Mouse (Mus musculus) midbrain, postnatal 0 days (tissue): Measurements from ENCODE around the gene Sfxn3. TPM values are rescaled to one million over a fixed set of nuclear protein-coding genes. Genes with fewer than 3 reads are reported as not detected.
A peak's percentile ranks its signal among the peaks of the same experiment; 100 is the strongest.

Experiments used
- ATAC-seq: fragments of 200-750 bp; cut with Nextera tagmentation; 2 replicates; pipeline ENCODE4 v1.8.0; 2017; ENCODE audit warnings: moderate number of reproducible peaks, mild to moderate bottlenecking, moderate TSS enrichment, moderate library complexity; ENCODE audit not compliant: low FRiP score
- DNase-seq: peaks from one replicate; pipeline ENCODE4 v3.0.0-alpha.2; 2015; ENCODE audit warnings: low spot score
- H3K27ac ChIP-seq: fragments of 300-500 bp; sonication (generic); 2 replicates; pipeline ENCODE4 v1.5.1; 2014; ENCODE audit warnings: low read depth, mild to moderate bottlenecking, low read length, mixed read lengths
- H3K27me3 ChIP-seq: fragments of 300-500 bp; sonication (generic); 2 replicates; pipeline ENCODE4 v1.6.1; 2014; ENCODE audit warnings: low read length, control low read depth, mixed read lengths; ENCODE audit not compliant: insufficient read depth
- H3K36me3 ChIP-seq: fragments of 300-500 bp; sonication (generic); 2 replicates; pipeline ENCODE4 v1.6.1; 2014; ENCODE audit warnings: low read length, control low read depth, mixed read lengths; ENCODE audit not compliant: insufficient read depth
- H3K4me1 ChIP-seq: fragments of 300-500 bp; sonication (generic); 2 replicates; pipeline ENCODE4 v1.6.1; 2014; ENCODE audit warnings: mild to moderate bottlenecking, control low read depth, antibody characterized with exemption, low read length, mixed read lengths; ENCODE audit not compliant: insufficient read depth
- H3K4me2 ChIP-seq: fragments of 300-500 bp; sonication (generic); 2 replicates; pipeline ENCODE4 v1.6.1; 2014; ENCODE audit warnings: low read depth, mild to moderate bottlenecking, low read length, mixed read lengths; ENCODE audit not compliant: poor library complexity, severe bottlenecking
- H3K4me3 ChIP-seq: fragments of 300-500 bp; sonication (generic); 2 replicates; pipeline ENCODE4 v1.5.1; 2014; ENCODE audit warnings: low read depth, mild to moderate bottlenecking, low read length, moderate library complexity
- H3K9ac ChIP-seq: fragments of 300-500 bp; sonication (generic); replicated peaks from 2 replicates; pipeline ENCODE4 v1.6.1; 2014; ENCODE audit warnings: mild to moderate bottlenecking, low read length, moderate library complexity, mixed read lengths; ENCODE audit not compliant: poor library complexity, severe bottlenecking
- H3K9me3 ChIP-seq: fragments of 300-500 bp; sonication (generic); 2 replicates; pipeline ENCODE4 v1.6.1; 2016; ENCODE audit warnings: low read length, control low read depth
- CTCF ChIP-seq: IDR thresholded peaks from 2 replicates; pipeline ENCODE4 v1.5.1; 2016; ENCODE audit warnings: antibody characterized with exemption, mild to moderate bottlenecking
- WGBS: fragments of 180-500 bp; shearing (Covaris S2); extraction: QIAGEN DNeasy Blood & Tissue Kit; methylation state at CpG from one replicate; pipeline ENCODE4 v1.1.7; 2014; 5-methylcytosine and 5-hydroxymethylcytosine counted together
- polyA plus RNA-seq: library from polyadenylated mRNA; unstranded; fragments of >200 nt; fragmentation: Nextera tagmentation; extraction: Ambion mirVana; gene quantifications from 2 replicates; pipeline ENCODE4 v1.2.1, GENCODE M21; 2015
- total RNA-seq: library from RNA; depleted of rRNA; stranded (reverse); fragments of >200 nt; gene quantifications from 2 replicates; pipeline ENCODE4 v1.2.3, GENCODE M21; 2014

Gene Sfxn3
- total and polyA plus RNA-seq, 2 experiments from 2014 or later = 85.8 to 102 TPM

DNA sequence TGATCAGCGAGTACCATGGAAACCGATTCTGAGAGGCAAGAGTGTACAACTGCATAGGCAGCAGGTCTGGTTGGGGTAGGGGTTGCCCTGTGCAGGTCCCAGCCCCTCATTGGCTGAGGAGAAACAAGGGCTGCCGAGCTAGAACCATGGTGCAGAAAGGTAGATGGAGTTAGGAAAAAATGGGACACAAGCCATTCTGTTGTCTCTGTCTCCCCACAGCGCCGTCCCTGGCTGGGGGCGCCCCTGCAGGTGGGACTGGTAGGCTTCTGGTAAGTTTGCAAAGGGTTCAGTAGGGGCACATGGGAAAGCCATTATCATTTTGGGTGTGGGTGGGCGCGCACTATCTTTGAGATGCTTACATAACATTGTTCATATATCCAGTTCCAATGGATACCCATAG is 6.1 kb downstream of the Sfxn3 start:
- no peak overlapping the region for H3K4me2 ChIP-seq
- no peaks in the 10 kb centered on the region for H3K9me3 ChIP-seq
- H3K36me3 ChIP-seq = peaks cover 51% of the 10 kb centered on the region
- 0 out of 2 replicates have a peak, but pooled peaks have one; percentile 9 for TF ChIP-seq CTCF
- H3K9ac ChIP-seq = no peak overlapping the region
- WGBS = 88% methylated on average over 8 of the region's 8 CpGs
- DNase-seq = no peak
- H3K27me3 ChIP-seq = no peaks in the 10 kb centered on the region
- H3K4me3 ChIP-seq = no peak overlapping the region
- ATAC-seq = no peak
- no peak overlapping the region for H3K27ac ChIP-seq
- peaks cover 9% of the 10 kb centered on the region; the same call in 1 of the 2 replicates for H3K4me1 ChIP-seq

DNA sequence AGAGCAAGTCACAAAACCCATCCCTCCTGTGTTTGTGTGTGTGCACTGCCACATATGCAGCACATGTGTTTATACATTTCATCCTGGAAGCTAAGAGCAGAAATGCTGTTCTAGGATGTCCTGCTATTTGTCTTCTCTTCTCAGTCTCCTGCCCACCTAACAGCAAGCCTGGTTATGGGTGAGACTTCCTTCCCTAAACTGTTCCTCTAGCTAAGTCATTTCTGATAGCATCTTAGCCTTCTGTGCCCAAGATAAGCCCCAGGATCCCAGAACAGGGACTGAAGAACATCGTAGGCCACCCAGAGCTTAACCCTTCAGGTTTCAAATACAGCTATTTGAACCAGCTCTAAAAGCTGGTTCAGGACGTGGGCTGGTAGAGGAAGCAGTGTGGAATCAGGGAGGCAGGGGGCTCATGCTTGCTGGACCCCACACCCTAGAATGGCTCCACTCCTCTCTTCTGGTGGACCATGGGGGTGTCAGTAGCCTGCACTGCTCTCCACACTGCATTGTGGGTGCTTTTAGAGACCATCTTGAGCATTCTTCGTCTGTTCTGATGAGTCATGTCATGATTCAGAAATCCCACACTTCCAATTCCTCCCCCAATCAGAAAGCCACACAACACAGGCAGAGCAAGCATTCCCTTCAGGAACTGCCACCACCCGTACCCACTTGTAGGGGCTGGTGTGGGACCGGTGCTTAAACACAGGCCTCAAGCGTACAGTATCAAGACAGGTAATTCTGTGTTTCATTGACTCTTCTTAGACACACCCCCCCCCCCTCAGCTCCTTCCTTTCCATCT is 7.8 kb downstream of the Sfxn3 start:
- Histone ChIP-seq H3K4me2 (no peak overlapping the region), H3K27ac (no peak overlapping the region), H3K36me3 (peaks cover 44% of the 10 kb centered on the region), H3K27me3 (no peaks in the 10 kb centered on the region), H3K4me1 (peaks cover 12% of the 10 kb centered on the region; the same call in 1 of the 2 replicates), H3K4me3 (no peak overlapping the region), H3K9ac (no peak overlapping the region), H3K9me3 (no peaks in the 10 kb centered on the region)
- no peak for TF ChIP-seq CTCF
- DNase-seq = no peak
- no peak for ATAC-seq
- 84% methylated on average over 6 of the region's 6 CpGs for WGBS

DNA sequence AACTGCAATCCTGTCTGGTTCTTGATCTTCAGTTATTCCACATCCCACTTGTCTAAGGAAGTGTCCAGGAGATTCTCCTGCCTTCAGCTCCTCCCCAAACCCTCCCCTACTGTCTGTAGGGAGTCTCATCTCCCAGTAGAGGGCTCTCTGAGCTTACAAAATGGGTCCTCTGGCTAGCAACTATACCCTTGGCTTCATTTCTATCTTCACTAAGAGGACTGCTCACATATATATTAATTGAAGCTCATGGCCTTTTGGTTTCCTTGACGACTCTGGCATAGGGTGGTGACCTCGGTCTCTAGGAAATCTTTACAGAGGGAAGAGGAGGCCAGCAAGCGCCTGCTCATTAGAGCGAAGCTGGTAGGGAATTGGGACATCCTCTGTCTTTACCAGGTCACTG is 9.1 kb downstream of the Sfxn3 start:
- Histone ChIP-seq H3K4me2 (no peak overlapping the region), H3K27me3 (no peaks in the 10 kb centered on the region), H3K36me3 (peaks cover 34% of the 10 kb centered on the region), H3K9ac (no peak overlapping the region), H3K4me3 (no peak overlapping the region), H3K9me3 (no peaks in the 10 kb centered on the region), H3K27ac (peak overlapping the region; percentile 91; the same call in 1 of the 2 replicates), H3K4me1 (peaks cover 12% of the 10 kb centered on the region; the same call in 1 of the 2 replicates)
- 37% methylated on average over 4 of the region's 4 CpGs for WGBS
- peak; percentile 79 for TF ChIP-seq CTCF
- DNase-seq (peak; percentile 78), ATAC-seq (no peak)

DNA sequence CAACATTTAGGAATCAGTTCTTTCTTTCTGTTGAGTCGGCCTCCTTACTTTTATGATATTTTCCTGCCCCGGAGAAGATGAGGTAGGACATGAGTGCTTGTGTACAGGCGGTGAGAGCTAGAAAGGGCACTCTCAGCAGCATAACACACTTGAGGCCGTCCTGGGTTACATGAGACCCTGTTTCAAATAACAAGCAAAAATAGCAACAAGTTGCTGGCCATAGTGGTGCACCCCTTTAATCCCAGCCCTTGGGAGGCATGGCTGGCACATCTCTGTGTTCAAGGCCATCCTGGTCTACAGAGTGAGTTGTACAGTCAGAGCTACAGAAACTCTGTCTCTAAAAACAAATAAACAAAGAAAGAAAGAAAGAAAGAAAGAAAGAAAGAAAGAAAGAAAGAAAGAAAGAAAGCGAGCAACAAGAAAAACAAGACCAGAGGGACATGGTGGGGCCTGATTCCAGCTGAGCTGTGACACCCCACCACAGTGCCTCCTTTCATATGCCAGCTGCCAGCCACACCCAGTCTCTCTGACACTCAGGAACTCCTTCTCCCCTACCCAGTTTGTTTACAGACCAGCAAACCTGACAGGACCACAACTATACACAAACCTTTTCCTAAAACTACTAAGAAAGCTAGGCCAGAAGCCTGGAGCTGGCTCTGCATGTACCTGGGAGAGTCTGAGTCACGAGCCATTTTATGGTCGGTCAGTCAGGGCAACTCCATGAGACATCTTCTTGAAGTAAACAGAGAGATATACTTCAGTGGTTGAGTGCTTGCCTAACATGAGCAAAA is 9.8 kb downstream of the Sfxn3 start:
- Histone ChIP-seq H3K27me3 (no peaks in the 10 kb centered on the region), H3K36me3 (peaks cover 28% of the 10 kb centered on the region), H3K9ac (no peak overlapping the region), H3K27ac (peak overlapping the region; percentile 91), H3K4me3 (0 out of 2 replicates have a peak overlapping the region, but pooled peaks have one; percentile 51), H3K9me3 (no peaks in the 10 kb centered on the region), H3K4me2 (peak overlapping the region; percentile 47; the same call in 1 of the 2 replicates), H3K4me1 (peaks cover 12% of the 10 kb centered on the region; the same call in 1 of the 2 replicates)
- DNase-seq (no peak), ATAC-seq (no peak)
- no peak for TF ChIP-seq CTCF
- 86% methylated on average over 7 of the region's 7 CpGs for WGBS

DNA sequence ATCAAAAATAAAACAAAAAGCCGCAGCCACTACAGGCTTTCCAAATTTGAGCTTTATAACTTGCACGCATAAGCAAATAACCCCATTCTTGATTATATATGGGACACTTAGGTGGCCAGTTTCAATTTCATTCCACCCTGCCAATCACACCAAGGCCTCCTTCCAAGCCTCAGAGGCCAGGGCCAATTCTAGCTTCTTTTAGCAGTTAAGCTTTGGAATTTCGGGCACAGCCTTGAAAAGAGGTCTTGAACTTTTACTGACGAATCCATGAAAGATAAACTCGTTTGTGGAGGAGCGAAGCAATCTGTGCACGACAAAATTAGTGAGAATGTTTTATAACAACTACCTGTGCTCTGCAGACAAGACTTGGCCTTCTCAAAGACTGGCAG is 10.4 kb downstream of the Sfxn3 start:
- Histone ChIP-seq H3K4me3 (peak overlapping the region; percentile 51), H3K27me3 (no peaks in the 10 kb centered on the region), H3K4me2 (peak overlapping the region; percentile 47), H3K9ac (peak overlapping the region; percentile 75), H3K36me3 (peaks cover 22% of the 10 kb centered on the region), H3K9me3 (no peaks in the 10 kb centered on the region), H3K27ac (peak overlapping the region; percentile 91), H3K4me1 (peaks cover 12% of the 10 kb centered on the region; the same call in 1 of the 2 replicates)
- no peak for TF ChIP-seq CTCF
- DNase-seq = no peak
- ATAC-seq = no peak
- WGBS = 43% methylated on average over 7 of the region's 7 CpGs
